Mouse (Mus musculus) G1E (cell line): ENCODE results near the gene Fxr2. TPM values are rescaled to one million over a fixed set of nuclear protein-coding genes. Genes with fewer than 3 reads are reported as not detected.
"Not testable (repeated sequence)": the region's sequence is repeated elsewhere in the genome, so short reads cannot be mapped to it uniquely, and the experiment has no call there.

Source experiments
- ATAC-seq: 2 replicates; pipeline ENCODE4 v1.8.0; 2016; ENCODE audit warnings: mild to moderate bottlenecking; ENCODE audit not compliant: insufficient number of reproducible peaks, poor library complexity, low FRiP score, severe bottlenecking; ENCODE audit errors: extremely low read depth
- DNase-seq: peaks from one replicate; pipeline ENCODE4 v3.0.0; 2012; ENCODE audit warnings: low spot score
- H3K27me3 ChIP-seq: 2 replicates; pipeline ENCODE4 v1.6.1; 2012; ENCODE audit warnings: mild to moderate bottlenecking, low read length, inconsistent platforms; ENCODE audit not compliant: insufficient read depth
- H3K36me3 ChIP-seq: replicated peaks from 2 replicates; pipeline ENCODE3; 2012; ENCODE audit warnings: mild to moderate bottlenecking, inconsistent platforms
- H3K4me1 ChIP-seq: 2 replicates; pipeline ENCODE4 v1.6.1; 2012; ENCODE audit warnings: low read depth, low read length, inconsistent platforms, mixed read lengths; ENCODE audit not compliant: insufficient read depth
- H3K4me3 ChIP-seq: 2 replicates; pipeline ENCODE4 v1.5.1; 2012; ENCODE audit warnings: low read depth, mild to moderate bottlenecking, inconsistent platforms, low read length, moderate library complexity, mixed read lengths
- H3K9me3 ChIP-seq: replicated peaks from 2 replicates; pipeline ENCODE4 v1.6.1; 2012; ENCODE audit warnings: inconsistent platforms
- CTCF ChIP-seq: IDR thresholded peaks from 2 replicates; pipeline ENCODE4 v1.5.1; 2012; ENCODE audit warnings: low read depth, low read length, inconsistent platforms, mixed read lengths
- GATA1 ChIP-seq: IDR thresholded peaks from 2 replicates; pipeline ENCODE4 v1.6.1; 2012; ENCODE audit warnings: borderline replicate concordance, low read length, inconsistent platforms, mixed read lengths
- GATA2 ChIP-seq: IDR thresholded peaks from 2 replicates; pipeline ENCODE4 v1.6.1; 2012; ENCODE audit warnings: low read depth, low read length, inconsistent platforms, borderline replicate concordance
- POLR2AphosphoS5 ChIP-seq: IDR thresholded peaks from 2 replicates; pipeline ENCODE4 v1.6.1; 2012; ENCODE audit warnings: low read depth, low read length, inconsistent platforms; ENCODE audit not compliant: insufficient replicate concordance
- TAL1 ChIP-seq: conservative IDR thresholded peaks from 2 replicates; pipeline ENCODE4 v1.6.1; 2012; ENCODE audit warnings: low read depth, low read length, inconsistent platforms, mixed read lengths
- polyA plus RNA-seq: library from polyadenylated mRNA; stranded (reverse); fragments of >175 nt; gene quantifications from 2 replicates; pipeline ENCODE4 v1.2.3, GENCODE M21; 2012
- total RNA-seq, 2 experiments: library from RNA; stranded (forward) in 1 of 2; stranded (reverse) in 1 of 2; fragments of 200-1000 nt in 1 of 2; fragments of >200 nt in 1 of 2; fragmentation: Nextera tagmentation in 1 of 2; gene quantifications; 2 replicates each; pipeline ENCODE4 v1.2.3; 2014 to 2017

Fxr2 gene
- total and polyA plus RNA-seq, 3 experiments, result 44.9 to 92.9 (median 82.4) TPM

- TF ChIP-seq GATA2 (no peak), POLR2AphosphoS5 (no peak), GATA1 (no peak), TAL1 (no peak), CTCF (no peak)
- no peak overlapping the region for H3K4me3 ChIP-seq
- peaks cover 43% of the 10 kb centered on the region for H3K27me3 ChIP-seq
- ATAC-seq (no peak), DNase-seq (no peak)
- peaks cover 3% of the 10 kb centered on the region; the same call in 1 of the 2 replicates for H3K4me1 ChIP-seq
- H3K9me3 ChIP-seq, result no peaks in the 10 kb centered on the region; the same call in 1 of the 2 replicates
- H3K36me3 ChIP-seq, result no peaks in the 10 kb centered on the region
Observed at GRCm38 (mm10) chr11:69699595-69699994, 66.8 kb downstream of the Fxr2 start.

GRCm38 (mm10) chr11:69702886-69703285 lies 70.1 kb downstream of the Fxr2 start:
- not testable (repeated sequence) for H3K4me3 ChIP-seq, H3K4me1 ChIP-seq, DNase-seq, ATAC-seq, H3K36me3 ChIP-seq, H3K9me3 ChIP-seq
- peaks cover 41% of the 10 kb centered on the region for H3K27me3 ChIP-seq

Other genes with a start within 250 kb of the Fxr2 start
Only the 20 nearest of the 34 such genes appear.
- gene Dnah2, start 83.9 kb upstream of the Fxr2 start, total RNA-seq (2014; fragmentation: Nextera tagmentation), result 0.73 and 1.1 TPM in 2 replicates
- gene Dnah2, start 83.9 kb upstream of the Fxr2 start, total RNA-seq (2017), result 2.6 and 3.2 TPM in 2 replicates
- 0.06 and 0.13 TPM in 2 replicates for gene Dnah2, start 83.9 kb upstream of the Fxr2 start, polyA plus RNA-seq
- gene Efnb3, start 72.8 kb upstream of the Fxr2 start, total RNA-seq (2014; fragmentation: Nextera tagmentation), result 0.29 and 0.68 TPM in 2 replicates
- 0.27 and 0.29 TPM in 2 replicates for gene Efnb3, start 72.8 kb upstream of the Fxr2 start, total RNA-seq (2017)
- 0.36 and 0.56 TPM in 2 replicates for gene Efnb3, start 72.8 kb upstream of the Fxr2 start, polyA plus RNA-seq
- gene Wrap53, start 52.7 kb upstream of the Fxr2 start, total RNA-seq (2014; fragmentation: Nextera tagmentation), result 20.5 and 26.1 TPM in 2 replicates
- 9.6 and 9.8 TPM in 2 replicates for gene Wrap53, start 52.7 kb upstream of the Fxr2 start, total RNA-seq (2017)
- 15.7 and 22.0 TPM in 2 replicates for gene Wrap53, start 52.7 kb upstream of the Fxr2 start, polyA plus RNA-seq
- 228 and 271 TPM in 2 replicates for gene Trp53, start 52.6 kb upstream of the Fxr2 start, total RNA-seq (2014; fragmentation: Nextera tagmentation)
- gene Trp53, start 52.6 kb upstream of the Fxr2 start, total RNA-seq (2017), result 52.1 and 57.4 TPM in 2 replicates
- gene Trp53, start 52.6 kb upstream of the Fxr2 start, polyA plus RNA-seq, result 141 and 175 TPM in 2 replicates
- gene Atp1b2, start 27.0 kb upstream of the Fxr2 start, total RNA-seq (2014; fragmentation: Nextera tagmentation), result 84.5 and 116 TPM in 2 replicates
- gene Atp1b2, start 27.0 kb upstream of the Fxr2 start, total RNA-seq (2017), result 3.6 and 4.8 TPM in 2 replicates
- 50.0 and 54.6 TPM in 2 replicates for gene Atp1b2, start 27.0 kb upstream of the Fxr2 start, polyA plus RNA-seq
- not detected in 2 replicates for gene Shbg, start 15.1 kb upstream of the Fxr2 start, total RNA-seq (2014; fragmentation: Nextera tagmentation)
- not detected in 2 replicates for gene Shbg, start 15.1 kb upstream of the Fxr2 start, total RNA-seq (2017)
- not detected in 2 replicates for gene Shbg, start 15.1 kb upstream of the Fxr2 start, polyA plus RNA-seq
- 2.4 and 7.3 TPM in 2 replicates for gene Sat2, start 11.0 kb upstream of the Fxr2 start, total RNA-seq (2014; fragmentation: Nextera tagmentation)
- 1.5 and 2.6 TPM in 2 replicates for gene Sat2, start 11.0 kb upstream of the Fxr2 start, total RNA-seq (2017)
- gene Sat2, start 11.0 kb upstream of the Fxr2 start, polyA plus RNA-seq, result 0.09 TPM in 1 of 2 replicates, not detected in the other
- 2.1 TPM in 1 of 2 replicates, not detected in the other for gene Sox15, start 22.3 kb downstream of the Fxr2 start, total RNA-seq (2014; fragmentation: Nextera tagmentation)
- gene Sox15, start 22.3 kb downstream of the Fxr2 start, total RNA-seq (2017), result 0.17 TPM in 1 of 2 replicates, not detected in the other
- gene Sox15, start 22.3 kb downstream of the Fxr2 start, polyA plus RNA-seq, result 0.20 and 0.36 TPM in 2 replicates
- 27.0 and 31.1 TPM in 2 replicates for gene Mpdu1, start 29.7 kb downstream of the Fxr2 start, total RNA-seq (2014; fragmentation: Nextera tagmentation)
- gene Mpdu1, start 29.7 kb downstream of the Fxr2 start, total RNA-seq (2017), result 43.4 and 63.6 TPM in 2 replicates
- gene Mpdu1, start 29.7 kb downstream of the Fxr2 start, polyA plus RNA-seq, result 22.7 and 24.9 TPM in 2 replicates
- 3.5 TPM in 1 of 2 replicates, not detected in the other for gene Cd68, start 33.2 kb downstream of the Fxr2 start, total RNA-seq (2014; fragmentation: Nextera tagmentation)
- 5.0 and 6.1 TPM in 2 replicates for gene Cd68, start 33.2 kb downstream of the Fxr2 start, total RNA-seq (2017)
- gene Cd68, start 33.2 kb downstream of the Fxr2 start, polyA plus RNA-seq, result 2.2 and 2.3 TPM in 2 replicates
- 986 and 993 TPM in 2 replicates for gene Eif4a1, start 39.4 kb downstream of the Fxr2 start, total RNA-seq (2014; fragmentation: Nextera tagmentation)
- gene Eif4a1, start 39.4 kb downstream of the Fxr2 start, total RNA-seq (2017), result 986 and 1,008 TPM in 2 replicates
- gene Eif4a1, start 39.4 kb downstream of the Fxr2 start, polyA plus RNA-seq, result 197 and 231 TPM in 2 replicates
- gene Senp3, start 49.1 kb downstream of the Fxr2 start, total RNA-seq (2014; fragmentation: Nextera tagmentation), result 111 and 128 TPM in 2 replicates
- 107 and 111 TPM in 2 replicates for gene Senp3, start 49.1 kb downstream of the Fxr2 start, total RNA-seq (2017)
- gene Senp3, start 49.1 kb downstream of the Fxr2 start, polyA plus RNA-seq, result 125 and 142 TPM in 2 replicates
- not detected in 2 replicates for gene Tnfsf13, start 52.8 kb downstream of the Fxr2 start, total RNA-seq (2014; fragmentation: Nextera tagmentation)
- gene Tnfsf13, start 52.8 kb downstream of the Fxr2 start, total RNA-seq (2017), result not detected in 2 replicates
- not detected in 2 replicates for gene Tnfsf13, start 52.8 kb downstream of the Fxr2 start, polyA plus RNA-seq
- not detected in 2 replicates for gene Tnfsf12, start 62.9 kb downstream of the Fxr2 start, total RNA-seq (2014; fragmentation: Nextera tagmentation)
- gene Tnfsf12, start 62.9 kb downstream of the Fxr2 start, total RNA-seq (2017), result not detected in 2 replicates
- gene Tnfsf12, start 62.9 kb downstream of the Fxr2 start, polyA plus RNA-seq, result not detected in 2 replicates
- not detected in 2 replicates for gene Tnfsfm13, start 63.1 kb downstream of the Fxr2 start, total RNA-seq (2014; fragmentation: Nextera tagmentation)
- not detected in 2 replicates for gene Tnfsfm13, start 63.1 kb downstream of the Fxr2 start, total RNA-seq (2017)
- gene Tnfsfm13, start 63.1 kb downstream of the Fxr2 start, polyA plus RNA-seq, result not detected in 2 replicates
- 192 and 251 TPM in 2 replicates for gene Polr2a, start 125.6 kb downstream of the Fxr2 start, total RNA-seq (2014; fragmentation: Nextera tagmentation)
- 21.3 and 26.2 TPM in 2 replicates for gene Polr2a, start 125.6 kb downstream of the Fxr2 start, total RNA-seq (2017)
- 116 and 119 TPM in 2 replicates for gene Polr2a, start 125.6 kb downstream of the Fxr2 start, polyA plus RNA-seq
- gene Slc35g3, start 129.0 kb downstream of the Fxr2 start, total RNA-seq (2014; fragmentation: Nextera tagmentation), result 1.1 TPM in 1 of 2 replicates, not detected in the other
- gene Slc35g3, start 129.0 kb downstream of the Fxr2 start, total RNA-seq (2017), result 0.27 TPM in 1 of 2 replicates, not detected in the other
- gene Slc35g3, start 129.0 kb downstream of the Fxr2 start, polyA plus RNA-seq, result 0.18 TPM in 2 replicates
- gene Zbtb4, start 132.9 kb downstream of the Fxr2 start, total RNA-seq (2014; fragmentation: Nextera tagmentation), result 18.4 and 19.0 TPM in 2 replicates
- gene Zbtb4, start 132.9 kb downstream of the Fxr2 start, total RNA-seq (2017), result 5.6 and 8.6 TPM in 2 replicates
- 13.0 and 13.4 TPM in 2 replicates for gene Zbtb4, start 132.9 kb downstream of the Fxr2 start, polyA plus RNA-seq
- gene Chrnb1, start 163.0 kb downstream of the Fxr2 start, total RNA-seq (2014; fragmentation: Nextera tagmentation), result 2.3 and 2.8 TPM in 2 replicates
- gene Chrnb1, start 163.0 kb downstream of the Fxr2 start, total RNA-seq (2017), result 1.1 and 1.2 TPM in 2 replicates
- gene Chrnb1, start 163.0 kb downstream of the Fxr2 start, polyA plus RNA-seq, result 0.39 and 0.50 TPM in 2 replicates
- gene Fgf11, start 168.9 kb downstream of the Fxr2 start, total RNA-seq (2014; fragmentation: Nextera tagmentation), result 24.9 and 28.9 TPM in 2 replicates
- 3.6 and 4.2 TPM in 2 replicates for gene Fgf11, start 168.9 kb downstream of the Fxr2 start, total RNA-seq (2017)
- 7.7 and 8.6 TPM in 2 replicates for gene Fgf11, start 168.9 kb downstream of the Fxr2 start, polyA plus RNA-seq